Comparison of ENCODE assay signal across 8 mouse cellular contexts in genomic region chr8:4166881-4167525, GRCm38 (mm10). TPM values are rescaled to one million over a fixed set of nuclear protein-coding genes. Genes with fewer than 3 reads are reported as not detected.
A peak's percentile ranks its signal among the peaks of the same experiment; 100 is the strongest.
DNase-seq lines count a peak whose midpoint lies in the region; ATAC-seq and TF ChIP-seq lines count a peak whose summit lies in the region.

No protein-coding gene starts in this region.

- intact Hi-C loops in gastrocnemius, postnatal 14 days (cut with DNase I; ENCODE audit: low total_unique reads), result no loop called here

- H3K4me2 ChIP-seq in forebrain, embryonic 14.5 days (ENCODE audit: low read length), result peak overlapping the region; percentile 69
- peak overlapping the region; percentile 80 for H3K4me2 ChIP-seq in limb, embryonic 15.5 days

- no peak for TF ChIP-seq CTCF in cerebellum, adult 2 months (IDR thresholded peaks at IDR 0.05; ENCODE audit: borderline replicate concordance, insufficient read depth, low read depth, low read length)
- no peak for TF ChIP-seq CTCF in C2C12 (IDR thresholded peaks at IDR 0.05; ENCODE audit: control insufficient read depth, insufficient read depth, insufficient read length)

- peak overlapping the region; percentile 91 for H3K4me3 ChIP-seq in cerebellum, adult 2 months (replicated peaks; ENCODE audit: insufficient read depth, low read depth, low read length)
- H3K4me3 ChIP-seq in C2C12 (ENCODE audit: insufficient read depth, poor library complexity, severe bottlenecking), result peak overlapping the region; percentile 57
- peak overlapping the region; percentile 81 for H3K4me3 ChIP-seq in forebrain, embryonic 14.5 days (ENCODE audit: low read depth, low read length)
- peak overlapping the region; percentile 96 for H3K4me3 ChIP-seq in limb, embryonic 15.5 days

- H3K79me3 ChIP-seq in C2C12 (ENCODE audit: low read depth), result no peaks in the 10 kb centered on the region

- no peaks in the 10 kb centered on the region for H3K36me3 ChIP-seq in C2C12 (ENCODE audit: control insufficient read depth, insufficient read depth)
- H3K36me3 ChIP-seq in forebrain, embryonic 14.5 days (ENCODE audit: control insufficient read depth, insufficient read depth, low read length), result 0 out of 2 replicates have a peak, but pooled peaks cover 5% of the 10 kb centered on the region
- no peaks in the 10 kb centered on the region for H3K36me3 ChIP-seq in limb, embryonic 15.5 days

- peak overlapping the region; percentile 91 for H3K9ac ChIP-seq in forebrain, embryonic 14.5 days (ENCODE audit: low read length)
- H3K9ac ChIP-seq in limb, embryonic 15.5 days, result peak overlapping the region; percentile 73

- no peaks in the 10 kb centered on the region for H3K27me3 ChIP-seq in cerebellum, adult 2 months (ENCODE audit: control insufficient read depth, insufficient read depth, low read length)
- no peaks in the 10 kb centered on the region for H3K27me3 ChIP-seq in C2C12 (ENCODE audit: control insufficient read depth, insufficient read depth, insufficient read length)
- no peaks in the 10 kb centered on the region for H3K27me3 ChIP-seq in forebrain, embryonic 14.5 days (replicated peaks; ENCODE audit: control insufficient read depth, insufficient read depth, low read length)
- H3K27me3 ChIP-seq in limb, embryonic 15.5 days, result no peaks in the 10 kb centered on the region

- peak in 1 of 2 experiments; percentile 27 for DNase-seq in cerebellum, adult 2 months
- no peak for DNase-seq in cerebellum, postnatal 4 days (ENCODE audit: low spot score in 2 of 2)
- DNase-seq in forebrain, embryonic 14.5 days (ENCODE audit: low spot score), result peak; percentile 7
- no peak for DNase-seq in yolk sac, embryonic 10.5 days (ENCODE audit: low spot score)
- no peak for DNase-seq in gastrocnemius, postnatal 14 days
- DNase-seq in right cerebral cortex, adult 2 months (ENCODE audit: low spot score in 2 of 2), result no peak

- peak overlapping the region; percentile 60 for H3ac ChIP-seq in C2C12 (ENCODE audit: control insufficient read depth, insufficient read length, low read depth)

- H3K9me3 ChIP-seq in forebrain, embryonic 14.5 days (replicated peaks; ENCODE audit: control insufficient read depth, low read length), result no peaks in the 10 kb centered on the region
- H3K9me3 ChIP-seq in limb, embryonic 15.5 days, result no peaks in the 10 kb centered on the region

- no peaks in the 10 kb centered on the region for H3K79me2 ChIP-seq in C2C12 (ENCODE audit: control insufficient read depth, insufficient read depth)

- peaks cover 11% of the 10 kb centered on the region for H3K4me1 ChIP-seq in cerebellum, adult 2 months (ENCODE audit: control insufficient read depth, insufficient read depth, low read length)
- H3K4me1 ChIP-seq in forebrain, embryonic 14.5 days (ENCODE audit: control insufficient read depth, insufficient read depth, low read length), result peaks cover 20% of the 10 kb centered on the region
- H3K4me1 ChIP-seq in limb, embryonic 15.5 days, result peaks cover 13% of the 10 kb centered on the region; the same call in 1 of the 2 replicates

- no peak for TF ChIP-seq POLR2A in cerebellum, adult 2 months (IDR thresholded peaks at IDR 0.05; ENCODE audit: borderline replicate concordance, insufficient read depth, low read length)

- ATAC-seq in forebrain, embryonic 14.5 days, result no peak
- no peak for ATAC-seq in limb, embryonic 15.5 days (ENCODE audit: insufficient number of reproducible peaks, low FRiP score, low TSS enrichment, low read depth)

- H3K27ac ChIP-seq in cerebellum, adult 2 months (ENCODE audit: insufficient read depth, low read length), result peak overlapping the region; percentile 58; the same call in 1 of the 2 replicates
- H3K27ac ChIP-seq in forebrain, embryonic 14.5 days (ENCODE audit: low read depth, low read length), result no peak overlapping the region
- no peak overlapping the region for H3K27ac ChIP-seq in limb, embryonic 15.5 days

- under 1% methylated on average over 10 of the region's 10 CpGs for WGBS in cerebellum, adult 2 months
- WGBS in forebrain, embryonic 14.5 days, result 10% methylated on average over 9 of the region's 10 CpGs
- WGBS in limb, embryonic 15.5 days, result 9% methylated on average over 10 of the region's 10 CpGs

TF ChIP-seq in C2C12, 6 proteins besides CTCF, POLR2A, EP300 and RAD21:
- TF ChIP-seq MAX (IDR thresholded peaks at IDR 0.05), result no peak
- TF ChIP-seq CEBPB (IDR thresholded peaks at IDR 0.05; ENCODE audit: low read depth), result no peak
- TF ChIP-seq FOSL1 (IDR thresholded peaks at IDR 0.05; ENCODE audit: insufficient read depth, low read length, poor library complexity, severe bottlenecking), result no peak
- TF ChIP-seq MYOD1 (IDR thresholded peaks at IDR 0.05; ENCODE audit: control insufficient read depth, insufficient read length, low read depth), result no peak
- no peak for TF ChIP-seq MYOG (IDR thresholded peaks at IDR 0.05; ENCODE audit: control insufficient read depth, extremely low read depth, insufficient read length)
- TF ChIP-seq USF1 (IDR thresholded peaks at IDR 0.05; ENCODE audit: low read depth), result no peak

RNA-seq across cellular contexts. Expression of gene Evi5l, which starts 0.6 kb away (rescaled TPM):
- polyA plus RNA-seq in cerebellum, adult 2 months (2012; rRNA removed), result 66.5 and 73.3 TPM in 2 replicates
- 11.6 TPM for polyA plus RNA-seq in C2C12 (2012; fragmentation: generic; extraction: Trizol)
- 45.9 and 70.0 TPM in 2 replicates for polyA plus RNA-seq in forebrain, embryonic 14.5 days (2014; fragmentation: Nextera tagmentation; extraction: Ambion mirVana)
- polyA plus RNA-seq in limb, embryonic 15.5 days (2015; fragmentation: Nextera tagmentation; extraction: Ambion mirVana), result 28.7 and 30.1 TPM in 2 replicates
- total RNA-seq in gastrocnemius, postnatal 14 days (2021), result 10 to 100 TPM; 11.1 to 12.4 TPM

RNA-seq across cellular contexts. Expression of gene Cd209g, which starts 33.1 kb away (rescaled TPM):
- polyA plus RNA-seq in cerebellum, adult 2 months (2012; rRNA removed), result 0.20 and 0.21 TPM in 2 replicates
- polyA plus RNA-seq in C2C12 (2012; fragmentation: generic; extraction: Trizol), result not detected
- not detected in 2 replicates for polyA plus RNA-seq in forebrain, embryonic 14.5 days (2014; fragmentation: Nextera tagmentation; extraction: Ambion mirVana)
- not detected in 2 replicates for polyA plus RNA-seq in limb, embryonic 15.5 days (2015; fragmentation: Nextera tagmentation; extraction: Ambion mirVana)
- total RNA-seq in gastrocnemius, postnatal 14 days (2021), result under 1 TPM in 1 of 2 experiments, not detected in 1; 0.45 TPM

RNA-seq across cellular contexts. Expression of gene Prr36, which starts 50.3 kb away (rescaled TPM):
- 8.2 and 8.6 TPM in 2 replicates for polyA plus RNA-seq in cerebellum, adult 2 months (2012; rRNA removed)
- polyA plus RNA-seq in C2C12 (2012; fragmentation: generic; extraction: Trizol), result 0.18 TPM
- polyA plus RNA-seq in forebrain, embryonic 14.5 days (2014; fragmentation: Nextera tagmentation; extraction: Ambion mirVana), result 25.3 and 38.7 TPM in 2 replicates
- 0.73 and 0.86 TPM in 2 replicates for polyA plus RNA-seq in limb, embryonic 15.5 days (2015; fragmentation: Nextera tagmentation; extraction: Ambion mirVana)
- under 1 TPM; 0.07 to 0.12 TPM for total RNA-seq in gastrocnemius, postnatal 14 days (2021)

RNA-seq across cellular contexts. Expression of gene Lrrc8e, which starts 59.6 kb away (rescaled TPM):
- 0.02 TPM in 1 of 2 replicates, not detected in the other for polyA plus RNA-seq in cerebellum, adult 2 months (2012; rRNA removed)
- polyA plus RNA-seq in C2C12 (2012; fragmentation: generic; extraction: Trizol), result 1.7 TPM
- not detected in 2 replicates for polyA plus RNA-seq in forebrain, embryonic 14.5 days (2014; fragmentation: Nextera tagmentation; extraction: Ambion mirVana)
- 2.3 TPM in 2 replicates for polyA plus RNA-seq in limb, embryonic 15.5 days (2015; fragmentation: Nextera tagmentation; extraction: Ambion mirVana)
- under 1 TPM in 1 of 2 experiments, not detected in 1; 0.04 TPM for total RNA-seq in gastrocnemius, postnatal 14 days (2021)
